Mouse (Mus musculus) liver, embryonic 14 days (tissue): ENCODE data around the gene 1700084M14Rik. TPM values are rescaled to one million over a fixed set of nuclear protein-coding genes. Genes with fewer than 3 reads are reported as not detected.

Experiments used
- polyA plus RNA-seq: library from polyadenylated mRNA; depleted of rRNA; stranded (reverse); fragments of >200 nt; gene quantifications from 2 replicates; pipeline ENCODE4 v1.2.3, GENCODE M21; 2012; rRNA removed

Gene 1700084M14Rik
- not detected in 2 replicates for polyA plus RNA-seq

DNA sequence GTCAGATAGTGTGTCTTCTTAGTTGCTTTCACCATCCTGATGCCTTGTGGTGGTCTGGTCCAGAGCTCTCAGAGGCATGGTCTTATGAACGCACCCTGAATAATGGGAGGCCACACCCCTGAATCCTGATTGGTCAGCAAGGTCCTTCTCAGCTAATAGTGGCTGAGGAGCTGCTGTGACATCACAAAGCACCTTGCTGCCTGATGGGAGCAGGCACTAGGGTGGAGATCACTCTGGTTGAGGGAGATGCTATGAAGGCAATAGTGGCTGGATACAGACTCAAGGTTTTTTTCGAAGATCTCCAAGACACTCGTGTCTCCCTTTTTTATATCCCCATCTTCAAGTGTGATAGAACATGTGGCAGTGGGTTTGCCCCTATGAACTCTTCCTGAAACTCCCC, at the start of gene 1700084M14Rik:
Gene 1700084M14Rik, minus strand, starts transcription at position 101 of the 400 bp plus-strand sequence.

Other genes starting within 250 kb of the 1700084M14Rik start
- gene Mageb2, start 244.2 kb downstream of the 1700084M14Rik start, polyA plus RNA-seq: not detected in 2 replicates
- not detected in 2 replicates for gene Gm5072, start 183.4 kb downstream of the 1700084M14Rik start, polyA plus RNA-seq
- not detected in 2 replicates for gene Gm8914, start 95.8 kb downstream of the 1700084M14Rik start, polyA plus RNA-seq
- gene Gm14781, start 56.3 kb upstream of the 1700084M14Rik start, polyA plus RNA-seq: not detected in 2 replicates
- gene Mageb5, start 207.1 kb upstream of the 1700084M14Rik start, polyA plus RNA-seq: not detected in 2 replicates